Mouse (Mus musculus) lung, postnatal 0 days (tissue): ENCODE data around the gene Anxa11.
"Not testable (repeated sequence)": the region's sequence is repeated elsewhere in the genome, so short reads cannot be mapped to it uniquely, and the experiment has no call there.

Source experiments
- CTCF ChIP-seq: IDR thresholded peaks from 2 replicates; pipeline ENCODE4 v1.5.1; 2016; ENCODE audit warnings: antibody characterized with exemption, mild to moderate bottlenecking
- EP300 ChIP-seq: IDR thresholded peaks from 2 replicates; pipeline ENCODE4 v1.6.1; 2016; ENCODE audit warnings: antibody characterized with exemption, mild to moderate bottlenecking, control low read depth

DNA sequence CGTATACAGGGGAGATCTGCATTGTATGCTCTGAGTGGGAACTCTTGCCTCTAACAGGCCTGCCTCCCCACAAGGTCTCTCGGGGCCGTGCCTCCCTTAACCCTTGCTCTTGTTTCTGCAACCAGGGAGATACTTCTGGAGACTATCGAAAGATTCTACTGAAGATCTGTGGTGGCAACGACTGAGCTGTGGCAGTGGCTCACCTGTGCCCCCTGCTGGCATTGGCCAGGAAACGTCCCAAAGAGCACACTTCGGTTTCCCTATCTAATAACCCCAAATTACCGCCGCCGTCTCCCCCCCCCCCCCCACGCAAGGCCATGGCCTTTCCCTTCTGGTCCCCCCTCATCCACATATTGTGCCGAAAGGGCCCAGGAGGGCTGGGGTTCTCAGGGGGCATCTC lies 43.9 kb downstream of the Anxa11 start:
- not testable (repeated sequence) for TF ChIP-seq CTCF, EP300
